Mouse (Mus musculus): ENCODE data around the gene Numb. TPM values are rescaled to one million over a fixed set of nuclear protein-coding genes. Genes with fewer than 3 reads are reported as not detected.

Numb gene
- total and polyA plus RNA-seq, 2 experiments from 2014 or later, result 10.7 to 17.7 TPM

DNA sequence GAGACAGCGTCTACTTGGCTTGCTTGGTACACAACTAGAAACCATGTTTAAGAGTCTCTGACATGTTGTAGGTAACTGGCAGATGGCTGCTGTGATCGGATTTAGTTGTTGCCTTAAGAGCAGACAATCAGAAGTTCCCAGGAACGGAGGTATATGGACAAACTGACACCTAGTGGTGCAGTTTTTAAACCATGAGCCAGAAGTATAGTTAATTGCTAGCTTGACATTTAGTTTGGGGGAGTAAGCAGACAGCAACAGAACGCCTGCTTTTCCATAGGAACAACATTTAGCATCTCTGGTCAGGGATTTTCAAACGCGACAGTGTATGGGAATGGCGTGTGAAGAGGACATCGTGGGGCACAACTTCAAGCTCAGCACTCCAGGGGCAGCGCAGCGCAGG is 15.9 kb upstream of the Numb start:
- Histone ChIP-seq H3K36me3 (ENCODE audit: insufficient read depth, low read length) (no peaks in the 10 kb centered on the region), H3K4me2 (ENCODE audit: low read depth, low read length) (no peak overlapping the region), H3K27ac (no peak overlapping the region), H3K27me3 (ENCODE audit: insufficient read depth, low read length) (no peaks in the 10 kb centered on the region), H3K4me1 (ENCODE audit: insufficient read depth, low read length) (no peaks in the 10 kb centered on the region), H3K9ac (replicated peaks; ENCODE audit: low read length) (no peak overlapping the region), H3K4me3 (ENCODE audit: low read length) (no peak overlapping the region), H3K9me3 (ENCODE audit: low read length) (no peaks in the 10 kb centered on the region)
- 70% methylated on average over 10 of the region's 10 CpGs for WGBS
- no peak for ATAC-seq
- TF ChIP-seq CTCF (IDR thresholded peaks at IDR 0.05; ENCODE audit: low read depth), result 0 out of 2 replicates have a peak, but pooled peaks have one; percentile 21
- DNase-seq (ENCODE audit: low spot score), result no peak

DNA sequence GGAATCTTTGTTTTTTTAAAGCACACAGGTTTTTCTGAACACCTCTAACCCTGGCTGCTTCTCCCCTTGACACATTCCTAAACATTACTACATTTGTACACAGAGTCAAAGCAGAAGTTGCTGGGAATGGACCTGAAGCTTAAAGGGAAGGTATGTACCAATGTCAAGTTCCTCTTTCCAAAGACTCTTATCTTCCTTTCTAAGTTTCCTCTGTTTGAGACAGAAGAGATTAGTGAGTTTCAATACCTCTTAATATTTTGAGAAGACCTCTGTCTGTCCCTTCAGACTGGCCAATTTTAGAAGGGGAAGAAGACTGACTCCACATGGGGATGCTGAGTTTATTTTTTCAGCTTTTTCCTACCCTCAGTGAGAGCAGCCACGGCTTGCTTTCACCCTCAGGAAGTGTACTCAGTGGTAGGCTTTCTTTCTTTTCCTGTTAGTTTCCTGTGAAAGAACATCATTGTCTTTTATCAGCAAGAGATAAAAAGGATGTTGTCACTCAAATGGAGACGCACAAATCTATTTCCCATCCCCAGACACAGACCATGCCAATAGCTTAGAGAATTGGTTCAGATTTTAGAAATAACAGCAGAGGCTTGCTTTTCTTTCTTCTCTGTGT is 7.6 kb upstream of the Numb start:
- Histone ChIP-seq H3K36me3 (ENCODE audit: insufficient read depth, low read length) (no peaks in the 10 kb centered on the region), H3K4me3 (ENCODE audit: low read length) (no peak overlapping the region), H3K4me2 (ENCODE audit: low read depth, low read length) (no peak overlapping the region), H3K27me3 (ENCODE audit: insufficient read depth, low read length) (no peaks in the 10 kb centered on the region), H3K4me1 (ENCODE audit: insufficient read depth, low read length) (no peaks in the 10 kb centered on the region), H3K9me3 (ENCODE audit: low read length) (no peaks in the 10 kb centered on the region), H3K9ac (replicated peaks; ENCODE audit: low read length) (no peak overlapping the region), H3K27ac (no peak overlapping the region)
- 28% methylated on average over 2 of the region's 2 CpGs for WGBS
- no peak for DNase-seq (ENCODE audit: low spot score)
- TF ChIP-seq CTCF (IDR thresholded peaks at IDR 0.05; ENCODE audit: low read depth), result no peak
- ATAC-seq, result no peak

DNA sequence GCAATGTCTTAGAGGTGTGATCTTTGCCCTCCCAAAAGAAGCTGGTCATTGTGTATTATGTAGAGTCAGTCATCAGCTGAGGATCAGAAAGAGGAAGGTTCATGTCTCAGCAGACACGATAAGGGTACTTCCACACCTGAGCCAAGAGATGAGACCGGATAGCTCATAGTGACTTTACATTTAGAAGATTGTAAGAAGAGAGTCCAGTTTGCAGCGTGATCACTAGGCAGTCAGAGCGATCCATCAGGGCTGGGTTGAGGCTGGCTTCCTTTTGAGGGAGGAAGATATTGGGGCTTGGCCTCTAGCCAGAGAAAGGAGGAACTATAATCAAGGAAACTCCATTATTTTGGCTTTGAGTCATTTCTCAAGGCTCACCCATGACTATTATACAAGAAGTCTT is 6.0 kb upstream of the Numb start:
- H3K4me2 ChIP-seq (ENCODE audit: low read depth, low read length), result no peak overlapping the region
- no peaks in the 10 kb centered on the region for H3K27me3 ChIP-seq (ENCODE audit: insufficient read depth, low read length)
- no peak overlapping the region for H3K9ac ChIP-seq (replicated peaks; ENCODE audit: low read length)
- H3K9me3 ChIP-seq (ENCODE audit: low read length), result no peaks in the 10 kb centered on the region
- H3K4me1 ChIP-seq (ENCODE audit: insufficient read depth, low read length), result no peaks in the 10 kb centered on the region
- no peak overlapping the region for H3K4me3 ChIP-seq (ENCODE audit: low read length)
- H3K27ac ChIP-seq, result no peak overlapping the region
- WGBS, result 83% methylated on average over 4 of the region's 4 CpGs
- ATAC-seq, result no peak
- DNase-seq (ENCODE audit: low spot score), result no peak
- no peaks in the 10 kb centered on the region for H3K36me3 ChIP-seq (ENCODE audit: insufficient read depth, low read length)
- TF ChIP-seq CTCF (IDR thresholded peaks at IDR 0.05; ENCODE audit: low read depth), result no peak

DNA sequence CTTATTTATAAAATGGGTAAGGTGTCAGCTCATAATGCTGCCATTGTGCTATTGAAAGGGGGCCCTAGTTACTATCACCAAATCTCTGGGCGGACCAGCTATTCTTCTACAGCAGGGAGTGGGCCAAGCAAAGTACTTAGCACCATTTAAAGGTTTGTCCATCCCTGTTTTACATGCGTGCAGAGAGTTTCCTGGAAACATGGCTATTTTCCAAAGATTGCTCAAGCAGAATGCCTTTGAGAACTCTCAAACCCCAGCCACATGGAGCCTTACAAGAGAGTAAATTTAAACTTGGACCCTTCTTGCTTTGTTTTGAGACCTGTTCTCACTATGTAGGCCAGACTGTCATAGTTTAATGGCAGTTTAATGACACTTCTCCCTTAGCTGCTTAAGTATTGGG is 4.3 kb upstream of the Numb start:
- Histone ChIP-seq H3K4me1 (ENCODE audit: insufficient read depth, low read length) (no peaks in the 10 kb centered on the region), H3K36me3 (ENCODE audit: insufficient read depth, low read length) (no peaks in the 10 kb centered on the region), H3K4me3 (ENCODE audit: low read length) (no peak overlapping the region), H3K9ac (replicated peaks; ENCODE audit: low read length) (no peak overlapping the region), H3K27me3 (ENCODE audit: insufficient read depth, low read length) (no peaks in the 10 kb centered on the region), H3K4me2 (ENCODE audit: low read depth, low read length) (no peak overlapping the region), H3K27ac (no peak overlapping the region), H3K9me3 (ENCODE audit: low read length) (no peaks in the 10 kb centered on the region)
- TF ChIP-seq CTCF (IDR thresholded peaks at IDR 0.05; ENCODE audit: low read depth), result no peak
- ATAC-seq (no peak), DNase-seq (ENCODE audit: low spot score) (no peak)
- 60% methylated on average over 2 of the region's 2 CpGs for WGBS

DNA sequence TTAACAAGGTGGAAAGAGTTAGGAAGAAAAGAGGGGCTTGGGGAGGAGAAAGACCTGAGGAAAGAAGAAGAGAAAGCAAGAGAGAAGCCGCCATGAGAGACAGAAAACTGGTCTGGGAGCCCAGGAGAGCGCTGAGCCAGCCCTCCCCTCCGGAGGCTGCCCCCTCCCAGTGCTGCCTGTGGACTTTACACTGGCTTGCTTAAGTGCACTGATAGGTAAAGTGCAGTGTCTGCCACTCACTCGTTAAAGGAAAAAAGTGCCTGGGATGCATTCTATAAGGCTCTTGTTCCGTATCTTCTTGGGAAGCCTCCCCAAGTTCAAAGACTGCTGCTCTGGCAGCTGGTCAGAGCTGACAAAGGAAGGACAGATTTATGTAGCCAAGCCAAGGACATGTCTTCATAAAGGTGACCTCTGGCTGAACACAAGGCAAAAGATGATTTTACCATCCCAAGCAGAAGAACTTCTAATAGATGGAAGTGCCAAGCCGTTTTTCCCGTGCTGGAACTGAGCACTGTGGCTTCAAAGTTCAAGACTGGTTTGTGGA is 3.5 kb upstream of the Numb start:
- no peak overlapping the region for H3K4me3 ChIP-seq (ENCODE audit: low read length)
- no peak for TF ChIP-seq CTCF (IDR thresholded peaks at IDR 0.05; ENCODE audit: low read depth)
- no peaks in the 10 kb centered on the region for H3K27me3 ChIP-seq (ENCODE audit: insufficient read depth, low read length)
- no peak overlapping the region for H3K4me2 ChIP-seq (ENCODE audit: low read depth, low read length)
- ATAC-seq, result no peak
- no peaks in the 10 kb centered on the region for H3K4me1 ChIP-seq (ENCODE audit: insufficient read depth, low read length)
- no peak overlapping the region for H3K27ac ChIP-seq
- no peaks in the 10 kb centered on the region for H3K36me3 ChIP-seq (ENCODE audit: insufficient read depth, low read length)
- no peak overlapping the region for H3K9ac ChIP-seq (replicated peaks; ENCODE audit: low read length)
- H3K9me3 ChIP-seq (ENCODE audit: low read length), result no peaks in the 10 kb centered on the region
- WGBS, result 69% methylated on average over 7 of the region's 7 CpGs
- no peak for DNase-seq (ENCODE audit: low spot score)

DNA sequence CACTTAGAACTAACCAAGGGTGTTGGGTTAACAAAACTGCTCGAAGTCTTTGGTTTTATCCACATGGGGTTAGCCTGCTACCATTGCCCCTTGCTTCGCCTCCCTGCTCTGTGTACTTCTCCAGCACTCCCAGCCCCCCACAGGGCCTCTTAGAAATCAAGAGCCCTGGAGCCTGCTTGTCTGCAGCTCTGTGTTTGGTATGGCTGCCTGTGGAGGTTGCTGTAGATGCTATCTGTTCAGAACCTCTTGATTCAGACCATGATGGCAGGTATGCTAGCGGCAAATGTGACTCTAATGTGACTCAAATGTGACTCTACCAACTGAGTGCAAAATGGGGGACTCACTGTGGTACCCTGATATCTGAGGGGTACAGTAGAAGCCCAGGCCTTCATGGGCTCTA is 2.6 kb upstream of the Numb start:
- no peak overlapping the region for H3K27ac ChIP-seq
- no peak for ATAC-seq

DNA sequence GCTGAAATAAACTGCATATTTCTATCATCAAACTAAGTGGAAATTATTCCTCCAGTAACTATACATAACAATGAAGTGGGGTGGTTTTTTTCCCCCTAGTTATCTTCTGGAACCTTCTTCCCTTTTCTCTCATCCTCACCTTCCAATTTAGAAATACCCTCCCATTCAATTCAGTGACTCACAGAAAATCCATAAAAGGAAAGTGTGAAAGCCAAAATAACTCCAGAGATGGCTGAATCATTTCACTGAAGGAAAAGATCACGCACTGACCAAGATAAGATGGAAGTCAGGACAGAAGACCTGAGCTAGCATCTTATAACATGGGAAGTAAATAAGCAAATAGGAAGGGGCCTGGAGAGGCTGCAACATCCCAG is 1.7 kb upstream of the Numb start:
- Histone ChIP-seq H3K9me3 (ENCODE audit: low read length) (no peaks in the 10 kb centered on the region), H3K27me3 (ENCODE audit: insufficient read depth, low read length) (no peaks in the 10 kb centered on the region), H3K9ac (replicated peaks; ENCODE audit: low read length) (no peak overlapping the region), H3K27ac (no peak overlapping the region), H3K4me1 (ENCODE audit: insufficient read depth, low read length) (no peaks in the 10 kb centered on the region), H3K4me2 (ENCODE audit: low read depth, low read length) (no peak overlapping the region), H3K36me3 (ENCODE audit: insufficient read depth, low read length) (no peaks in the 10 kb centered on the region), H3K4me3 (ENCODE audit: low read length) (no peak overlapping the region)
- DNase-seq (ENCODE audit: low spot score) (no peak), ATAC-seq (no peak)
- 94% methylated on average over 1 of the region's 1 CpGs for WGBS
- no peak for TF ChIP-seq CTCF (IDR thresholded peaks at IDR 0.05; ENCODE audit: low read depth)

More for the DNA sequence above, 2.6 kb upstream of the Numb start:
- Histone ChIP-seq H3K9me3 (ENCODE audit: low read length) (no peaks in the 10 kb centered on the region), H3K4me2 (ENCODE audit: low read depth, low read length) (no peak overlapping the region), H3K27me3 (ENCODE audit: insufficient read depth, low read length) (no peaks in the 10 kb centered on the region), H3K4me1 (ENCODE audit: insufficient read depth, low read length) (no peaks in the 10 kb centered on the region), H3K36me3 (ENCODE audit: insufficient read depth, low read length) (no peaks in the 10 kb centered on the region), H3K9ac (replicated peaks; ENCODE audit: low read length) (no peak overlapping the region), H3K4me3 (ENCODE audit: low read length) (no peak overlapping the region)
- WGBS, result 61% methylated on average over 3 of the region's 3 CpGs
- TF ChIP-seq CTCF (IDR thresholded peaks at IDR 0.05; ENCODE audit: low read depth), result no peak
- no peak for DNase-seq (ENCODE audit: low spot score)

Data from hindbrain, postnatal 0 days (tissue).